Mouse (Mus musculus) testis, adult 2 months (tissue): ENCODE data around the gene Rbm14. TPM values are rescaled to one million over a fixed set of nuclear protein-coding genes. Genes with fewer than 3 reads are reported as not detected.
A peak's percentile ranks its signal among the peaks of the same experiment; 100 is the strongest.

Source experiments
- H3K27ac ChIP-seq: fragments of 200-500 bp; 2 replicates; pipeline ENCODE4 v1.5.1; 2012; ENCODE audit warnings: low read depth, low read length; ENCODE audit not compliant: control insufficient read depth, insufficient read depth
- H3K27me3 ChIP-seq: fragments of 200-500 bp; 2 replicates; pipeline ENCODE4 v1.6.1; 2012; ENCODE audit warnings: mild to moderate bottlenecking, low read length, moderate library complexity; ENCODE audit not compliant: control insufficient read depth, insufficient read depth
- H3K36me3 ChIP-seq: fragments of 200-500 bp; 2 replicates; pipeline ENCODE4 v1.6.1; 2012; ENCODE audit warnings: mild to moderate bottlenecking, low read length; ENCODE audit not compliant: control insufficient read depth, insufficient read depth
- H3K4me1 ChIP-seq: fragments of 200-500 bp; 2 replicates; pipeline ENCODE4 v1.6.1; 2012; ENCODE audit warnings: low read length; ENCODE audit not compliant: control insufficient read depth, insufficient read depth
- H3K4me3 ChIP-seq: fragments of 200-500 bp; 2 replicates; pipeline ENCODE4 v1.5.1; 2012; ENCODE audit warnings: low read depth, mild to moderate bottlenecking, low read length, moderate library complexity, mixed read lengths; ENCODE audit not compliant: control insufficient read depth
- CTCF ChIP-seq: fragments of 200-500 bp; IDR thresholded peaks from 2 replicates; pipeline ENCODE4 v1.5.1; 2012; ENCODE audit warnings: low read depth, mild to moderate bottlenecking, inconsistent platforms, low read length, moderate library complexity; ENCODE audit not compliant: control insufficient read depth, insufficient read depth, insufficient replicate concordance
- POLR2A ChIP-seq: fragments of 200-500 bp; IDR thresholded peaks from 2 replicates; pipeline ENCODE4 v1.6.1; 2012; ENCODE audit warnings: low read depth, mild to moderate bottlenecking, inconsistent platforms, low read length, moderate library complexity; ENCODE audit not compliant: control insufficient read depth
- polyA plus RNA-seq: library from polyadenylated mRNA; depleted of rRNA; stranded (reverse); fragments of >200 nt; gene quantifications from 2 replicates; pipeline ENCODE4 v1.2.3, GENCODE M21; 2012

Rbm14 gene
- polyA plus RNA-seq, 1 experiment, result 45.7 TPM

- peaks cover 2% of the 10 kb centered on the region; the same call in 1 of the 2 replicates for H3K4me1 ChIP-seq
- peaks cover 3% of the 10 kb centered on the region for H3K36me3 ChIP-seq
- H3K4me3 ChIP-seq, result no peak overlapping the region
- no peaks in the 10 kb centered on the region for H3K27me3 ChIP-seq
- H3K27ac ChIP-seq, result no peak overlapping the region
- no peak for TF ChIP-seq POLR2A
- TF ChIP-seq CTCF, result no peak
These were observed 13.6 kb downstream of the Rbm14 start for GRCm38 (mm10) chr19:4797846-4798245.

- H3K27me3 ChIP-seq, result no peaks in the 10 kb centered on the region
- no peak overlapping the region for H3K27ac ChIP-seq
- no peak for TF ChIP-seq POLR2A
- TF ChIP-seq CTCF, result no peak
- peaks cover 2% of the 10 kb centered on the region for H3K36me3 ChIP-seq
- H3K4me3 ChIP-seq, result no peak overlapping the region
- peaks cover 2% of the 10 kb centered on the region; the same call in 1 of the 2 replicates for H3K4me1 ChIP-seq
These were observed 15.5 kb downstream of the Rbm14 start for GRCm38 (mm10) chr19:4795929-4796328.

GRCm38 (mm10) chr19:4793831-4794422, 17.5 kb downstream of the Rbm14 start, which contains the start of gene Rbm4:
TSS of gene Rbm4 (minus strand) at chr19:4793901.
- no peaks in the 10 kb centered on the region; the same call in none of the 2 replicates for H3K36me3 ChIP-seq
- TF ChIP-seq CTCF (no peak), POLR2A (peak; percentile 58; the same call in 1 of the 2 replicates)

GRCm38 (mm10) chr19:4793281-4793830, 18.1 kb downstream of the Rbm14 start:
- Histone ChIP-seq H3K36me3 (no peaks in the 10 kb centered on the region; the same call in 1 of the 2 replicates), H3K4me3 (peak overlapping the region; percentile 87), H3K27me3 (no peaks in the 10 kb centered on the region), H3K27ac (peak overlapping the region; percentile 62), H3K4me1 (peaks cover 2% of the 10 kb centered on the region; the same call in 1 of the 2 replicates)
- no peak for TF ChIP-seq POLR2A
- TF ChIP-seq CTCF, result no peak

More at GRCm38 (mm10) chr19:4793831-4794422, 17.5 kb downstream of the Rbm14 start, which contains the start of gene Rbm4:
- Histone ChIP-seq H3K27me3 (no peaks in the 10 kb centered on the region), H3K4me1 (peaks cover 2% of the 10 kb centered on the region; the same call in 1 of the 2 replicates), H3K4me3 (peak within 1 kb of the TSS; percentile 87), H3K27ac (peak within 1 kb of the TSS; percentile 62)

- Histone ChIP-seq H3K4me1 (no peaks in the 10 kb centered on the region; the same call in 1 of the 2 replicates), H3K27ac (no peak overlapping the region), H3K36me3 (peaks cover 2% of the 10 kb centered on the region), H3K27me3 (no peaks in the 10 kb centered on the region), H3K4me3 (no peak overlapping the region)
- TF ChIP-seq POLR2A (no peak), CTCF (no peak)
These were observed 25.1 kb downstream of the Rbm14 start for GRCm38 (mm10) chr19:4786313-4786712.

GRCm38 (mm10) chr19:4785206-4785605, 26.2 kb downstream of the Rbm14 start:
- Histone ChIP-seq H3K4me3 (no peak overlapping the region), H3K36me3 (peaks cover 2% of the 10 kb centered on the region), H3K27me3 (no peaks in the 10 kb centered on the region), H3K4me1 (no peaks in the 10 kb centered on the region; the same call in 1 of the 2 replicates), H3K27ac (no peak overlapping the region)
- no peak for TF ChIP-seq POLR2A
- no peak for TF ChIP-seq CTCF

GRCm38 (mm10) chr19:4782891-4783290, 28.5 kb downstream of the Rbm14 start:
- H3K27ac ChIP-seq, result no peak overlapping the region
- no peak for TF ChIP-seq CTCF
- no peak for TF ChIP-seq POLR2A
- no peaks in the 10 kb centered on the region; the same call in 1 of the 2 replicates for H3K4me1 ChIP-seq
- no peaks in the 10 kb centered on the region for H3K27me3 ChIP-seq
- H3K36me3 ChIP-seq, result peaks cover 2% of the 10 kb centered on the region
- H3K4me3 ChIP-seq, result no peak overlapping the region

GRCm38 (mm10) chr19:4772785-4773184, 38.6 kb downstream of the Rbm14 start:
- Histone ChIP-seq H3K27ac (no peak overlapping the region), H3K27me3 (no peaks in the 10 kb centered on the region), H3K4me3 (no peak overlapping the region), H3K36me3 (peaks cover 1% of the 10 kb centered on the region; the same call in 1 of the 2 replicates), H3K4me1 (no peaks in the 10 kb centered on the region)
- no peak for TF ChIP-seq CTCF
- TF ChIP-seq POLR2A, result no peak
